Comparison of ENCODE assay signal across 13 mouse cellular contexts in genomic region chr11:11939611-11940010, GRCm38 (mm10). TPM values are rescaled to one million over a fixed set of nuclear protein-coding genes. Genes with fewer than 3 reads are reported as not detected.
DNase-seq lines count a peak whose midpoint lies in the region; ATAC-seq and TF ChIP-seq lines count a peak whose summit lies in the region.
"Had no signal": no experiment of that assay in that cellular context is flagged by ENCODE, and none has a peak within 500 bp of the region (broad histone marks: within the 10 kb centered on the region; RNA-seq: fewer than 3 reads in every experiment).

No protein-coding gene starts in this region.

- no peak overlapping the region for H3K9ac ChIP-seq in embryonic facial prominence, embryonic 14.5 days (ENCODE audit: low read depth, low read length)
- H3K9ac ChIP-seq in heart, embryonic 15.5 days, result no peak overlapping the region
- H3K9ac ChIP-seq: forebrain, embryonic 12.5 days had no signal

- no peak for ATAC-seq in embryonic facial prominence, embryonic 14.5 days (ENCODE audit: low read depth)
- peak; percentile 99 for ATAC-seq in Patski
- ATAC-seq in heart, embryonic 15.5 days (replicated peaks; ENCODE audit: insufficient number of reproducible peaks, insufficient read depth, low FRiP score, low read depth), result peak; percentile 75
- ATAC-seq: CD4-positive, CD25-positive, alpha-beta regulatory T cell, adult 4 months had no signal

- no peaks in the 10 kb centered on the region for H3K27me3 ChIP-seq in embryonic facial prominence, embryonic 14.5 days (replicated peaks; ENCODE audit: control insufficient read depth, insufficient read depth, low read length)
- H3K27me3 ChIP-seq in embryonic facial prominence, embryonic 10.5 days (replicated peaks; ENCODE audit: low read depth, poor library complexity, severe bottlenecking), result no peaks in the 10 kb centered on the region
- H3K27me3 ChIP-seq in Patski, result no peaks in the 10 kb centered on the region
- no peaks in the 10 kb centered on the region for H3K27me3 ChIP-seq in heart, embryonic 15.5 days

- POLR2A ChIA-PET in Patski (lab: Charles Lee), result no interaction called here

- in situ Hi-C loops in Patski (cut with MboI; ENCODE audit: low pct_unique_long_range_greater_than_20kb), result no loop called here

- no peaks in the 10 kb centered on the region for H3K9me3 ChIP-seq in embryonic facial prominence, embryonic 14.5 days (ENCODE audit: control insufficient read depth, low read length)
- no peaks in the 10 kb centered on the region for H3K9me3 ChIP-seq in embryonic facial prominence, embryonic 10.5 days
- H3K9me3 ChIP-seq in heart, embryonic 15.5 days (replicated peaks), result no peaks in the 10 kb centered on the region
- H3K9me3 ChIP-seq: forebrain, embryonic 12.5 days had no signal

- H3K36me3 ChIP-seq in embryonic facial prominence, embryonic 14.5 days (ENCODE audit: control insufficient read depth, insufficient read depth, low read length), result peaks cover 87% of the 10 kb centered on the region
- peaks cover 97% of the 10 kb centered on the region for H3K36me3 ChIP-seq in embryonic facial prominence, embryonic 10.5 days (replicated peaks)
- H3K36me3 ChIP-seq in heart, embryonic 15.5 days, result peaks cover 71% of the 10 kb centered on the region

- H3K4me3 ChIP-seq in embryonic facial prominence, embryonic 14.5 days (ENCODE audit: low read depth, low read length), result no peak overlapping the region
- no peak overlapping the region for H3K4me3 ChIP-seq in embryonic facial prominence, embryonic 10.5 days
- H3K4me3 ChIP-seq in heart, embryonic 15.5 days, result no peak overlapping the region
- H3K4me3 ChIP-seq: forebrain, embryonic 12.5 days had no signal

- no peak for DNase-seq in embryonic facial prominence, embryonic 14.5 days (ENCODE audit: low spot score)
- no peak for DNase-seq in embryonic facial prominence, embryonic 10.5 days (ENCODE audit: low spot score)
- DNase-seq in 3134 (ENCODE audit: extremely low read depth, insufficient read length, low spot score) (peak; percentile 66), Patski (ENCODE audit: low read depth, low spot score) (peak; percentile 73)
- no peak for DNase-seq in urinary bladder, postnatal 10 days (ENCODE audit: low spot score)
- DNase-seq in layer of hippocampus, postnatal 14 days (ENCODE audit: low spot score in 2 of 2), result no peak
- no peak for DNase-seq in right cerebral cortex, postnatal 25 days
- DNase-seq: kidney, postnatal 4 days; lung, postnatal 4 days; spleen, adult 18-20 months had no signal

- H3K27ac ChIP-seq in embryonic facial prominence, embryonic 14.5 days (replicated peaks; ENCODE audit: low read depth, low read length), result peak overlapping the region; percentile 22; the same call in 1 of the 2 replicates
- no peak overlapping the region for H3K27ac ChIP-seq in embryonic facial prominence, embryonic 10.5 days (replicated peaks)
- H3K27ac ChIP-seq in heart, embryonic 15.5 days, result peak overlapping the region; percentile 59
- H3K27ac ChIP-seq: forebrain, embryonic 12.5 days had no signal

- H3K4me2 ChIP-seq in embryonic facial prominence, embryonic 14.5 days (ENCODE audit: low read depth, low read length), result no peak overlapping the region
- H3K4me2 ChIP-seq in heart, embryonic 15.5 days, result no peak overlapping the region
- H3K4me2 ChIP-seq: forebrain, embryonic 12.5 days had no signal

- CTCF ChIA-PET in Patski (lab: Charles Lee), result interaction anchor here (0.6 to 1.2 kb wide), 2 partner anchors 33 to 100 kb away, joined by 3 to 4 read pairs; no protein-coding TSS in a partner anchor

- 55% methylated on average over 3 of the region's 3 CpGs for WGBS in embryonic facial prominence, embryonic 14.5 days
- WGBS in embryonic facial prominence, embryonic 10.5 days, result 80% methylated on average over 3 of the region's 3 CpGs
- WGBS in heart, embryonic 15.5 days, result 23% methylated on average over 3 of the region's 3 CpGs

- H3K4me1 ChIP-seq in embryonic facial prominence, embryonic 14.5 days (ENCODE audit: control insufficient read depth, insufficient read depth, low read length), result peaks cover 13% of the 10 kb centered on the region; the same call in 1 of the 2 replicates
- H3K4me1 ChIP-seq in embryonic facial prominence, embryonic 10.5 days, result peaks cover 35% of the 10 kb centered on the region
- H3K4me1 ChIP-seq in heart, embryonic 15.5 days (replicated peaks), result peaks cover 37% of the 10 kb centered on the region

- no peak for TF ChIP-seq CTCF in Patski (IDR thresholded peaks at IDR 0.05)

RNA-seq across cellular contexts. Expression of gene Ddc, which starts 41.7 kb away (rescaled TPM):
- 32.5 and 48.4 TPM in 2 replicates for polyA plus RNA-seq in embryonic facial prominence, embryonic 14.5 days (2014; fragmentation: Nextera tagmentation; extraction: Ambion mirVana)
- 6.9 and 8.8 TPM in 2 replicates for polyA plus RNA-seq in embryonic facial prominence, embryonic 10.5 days (2016; fragmentation: Nextera tagmentation; extraction: Ambion mirVana)
- 0.08 TPM for polyA plus RNA-seq in Patski (2021)
- polyA plus RNA-seq in heart, embryonic 15.5 days (2015; fragmentation: Nextera tagmentation; extraction: Ambion mirVana), result 92.1 and 115 TPM in 2 replicates
- 10 to 100 TPM; 11.9 to 15.0 TPM for total RNA-seq in layer of hippocampus, postnatal 14 days (2021)

Comparison
In these comparisons a context has a peak if more than half of its experiments do, and no peak if none do; other contexts are left out.
1. DNase-seq: peak in 3134 (single experiment) and Patski (single experiment); none in embryonic facial prominence, embryonic 14.5 days (single experiment), embryonic facial prominence, embryonic 10.5 days (single experiment), urinary bladder, postnatal 10 days (single experiment), layer of hippocampus, postnatal 14 days (0 of 2) and right cerebral cortex, postnatal 25 days (single experiment).